Mouse (Mus musculus) heart, adult 2 months (tissue): ENCODE data around the gene Ern1.

Experiments
- CTCF ChIP-seq: fragments of 200-600 bp; IDR thresholded peaks from 2 replicates; pipeline ENCODE4 v1.8.1; 2022; ENCODE audit warnings: antibody characterized with exemption, mild to moderate bottlenecking, moderate library complexity
- EP300 ChIP-seq: fragments of 200-500 bp; IDR thresholded peaks from 2 replicates; pipeline ENCODE4 v1.6.1; 2011; ENCODE audit warnings: low read depth, low read length, control low read depth; ENCODE audit not compliant: insufficient read depth
- POLR2A ChIP-seq: fragments of 200-500 bp; IDR thresholded peaks from 2 replicates; pipeline ENCODE4 v1.6.1; 2011; ENCODE audit warnings: mild to moderate bottlenecking, low read depth, low read length, control low read depth; ENCODE audit not compliant: insufficient read depth

- TF ChIP-seq CTCF: no peak
- TF ChIP-seq POLR2A: no peak
- TF ChIP-seq EP300: no peak
These were observed 24.3 kb upstream of the Ern1 start for GRCm38 (mm10) chr11:106512006-106512390.
